Mouse (Mus musculus): Measurements from ENCODE around the gene Ccdc183.

Ccdc183 gene

GRCm38 (mm10) chr2:25617578-25617977, at the start of gene Ccdc183:
TSS of gene Ccdc183 (minus strand) at chr2:25617678.
- DNase-seq (ENCODE audit: low read depth, low spot score) = no peak

GRCm38 (mm10) chr2:25666516-25666915, 49.0 kb upstream of the Ccdc183 start:
- no peak for DNase-seq (ENCODE audit: low read depth, low spot score)

- DNase-seq (ENCODE audit: low read depth, low spot score) = no peak
Measured at GRCm38 (mm10) chr2:25664125-25664524, 46.6 kb upstream of the Ccdc183 start.

- peak; percentile 45 for DNase-seq (ENCODE audit: low read depth, low spot score)
Measured at GRCm38 (mm10) chr2:25663511-25663910, 46.0 kb upstream of the Ccdc183 start.

GRCm38 (mm10) chr2:25661245-25661970, 43.9 kb upstream of the Ccdc183 start:
- no peak for DNase-seq (ENCODE audit: low read depth, low spot score)

- DNase-seq (ENCODE audit: low read depth, low spot score) = no peak
Measured at GRCm38 (mm10) chr2:25660279-25660678, 42.8 kb upstream of the Ccdc183 start.

GRCm38 (mm10) chr2:25657652-25658051, 40.2 kb upstream of the Ccdc183 start, which contains the start of gene Lcn5:
TSS of gene Lcn5 (plus strand) at chr2:25657952.
- no peak for DNase-seq (ENCODE audit: low read depth, low spot score)

- no peak for DNase-seq (ENCODE audit: low read depth, low spot score)
Measured at GRCm38 (mm10) chr2:25657246-25657645, 39.8 kb upstream of the Ccdc183 start.

- DNase-seq (ENCODE audit: low read depth, low spot score) = no peak
Measured at GRCm38 (mm10) chr2:25656691-25657090, 39.2 kb upstream of the Ccdc183 start.

- no peak for DNase-seq (ENCODE audit: low read depth, low spot score)
Measured at GRCm38 (mm10) chr2:25654502-25654901, 37.0 kb upstream of the Ccdc183 start.

- no peak for DNase-seq (ENCODE audit: low read depth, low spot score)
Measured at GRCm38 (mm10) chr2:25652902-25653301, 35.4 kb upstream of the Ccdc183 start, which contains the start of gene Lcn8. TSS of gene Lcn8 (plus strand) at chr2:25653120.

- peak; percentile 61 for DNase-seq (ENCODE audit: low read depth, low spot score)
Measured at GRCm38 (mm10) chr2:25639890-25640289, 22.4 kb upstream of the Ccdc183 start.

- DNase-seq (ENCODE audit: low read depth, low spot score) = no peak
Measured at GRCm38 (mm10) chr2:25634046-25634445, 16.6 kb upstream of the Ccdc183 start.

GRCm38 (mm10) chr2:25633616-25634015, 16.1 kb upstream of the Ccdc183 start:
- DNase-seq (ENCODE audit: low read depth, low spot score) = no peak

- no peak for DNase-seq (ENCODE audit: low read depth, low spot score)
Measured at GRCm38 (mm10) chr2:25628738-25629137, 11.3 kb upstream of the Ccdc183 start.

GRCm38 (mm10) chr2:25627811-25628210, 10.3 kb upstream of the Ccdc183 start, which contains the start of gene Fcna:
TSS of gene Fcna (minus strand) at chr2:25628030.
- DNase-seq (ENCODE audit: low read depth, low spot score) = no peak

GRCm38 (mm10) chr2:25625986-25626385, 8.5 kb upstream of the Ccdc183 start:
- no peak for DNase-seq (ENCODE audit: low read depth, low spot score)

- DNase-seq (ENCODE audit: low read depth, low spot score) = peak; percentile 92
Measured at GRCm38 (mm10) chr2:25621229-25622200, 4.0 kb upstream of the Ccdc183 start, which contains the start of gene Tmem141. TSS of gene Tmem141 (minus strand) at chr2:25622005.

- no peak for DNase-seq (ENCODE audit: low read depth, low spot score)
Measured at GRCm38 (mm10) chr2:25620852-25621228, 3.4 kb upstream of the Ccdc183 start.

- no peak for DNase-seq (ENCODE audit: low read depth, low spot score)
Measured at GRCm38 (mm10) chr2:25620386-25620785, 2.9 kb upstream of the Ccdc183 start.

- DNase-seq (ENCODE audit: low read depth, low spot score) = peak; percentile 21
Measured at GRCm38 (mm10) chr2:25616398-25616797, 1.1 kb downstream of the Ccdc183 start.

- no peak for DNase-seq (ENCODE audit: low read depth, low spot score)
Measured at GRCm38 (mm10) chr2:25608671-25609070, 8.8 kb downstream of the Ccdc183 start.

Measured in R1 (cell line).